Mouse (Mus musculus) neural tube, embryonic 12.5 days (tissue): ENCODE results near the gene Clec9a. TPM values are rescaled to one million over a fixed set of nuclear protein-coding genes. Genes with fewer than 3 reads are reported as not detected.
A peak's percentile ranks its signal among the peaks of the same experiment; 100 is the strongest.

ENCODE experiments used
- ATAC-seq: fragments of 200-750 bp; cut with Nextera tagmentation; 2 replicates; pipeline ENCODE4 v1.8.0; 2017; ENCODE audit warnings: low read depth, mild to moderate bottlenecking, moderate TSS enrichment, moderate library complexity; ENCODE audit not compliant: low FRiP score
- H3K27ac ChIP-seq: fragments of 300-500 bp; sonication (generic); 2 replicates; pipeline ENCODE4 v1.5.1; 2016
- H3K27me3 ChIP-seq: fragments of 300-500 bp; sonication (generic); replicated peaks from 2 replicates; pipeline ENCODE4 v1.6.1; 2016; ENCODE audit warnings: mild to moderate bottlenecking
- H3K36me3 ChIP-seq: fragments of 300-500 bp; sonication (generic); 2 replicates; pipeline ENCODE4 v1.6.1; 2016; ENCODE audit warnings: mild to moderate bottlenecking
- H3K4me1 ChIP-seq: fragments of 300-500 bp; sonication (generic); 2 replicates; pipeline ENCODE4 v1.6.1; 2016
- H3K4me2 ChIP-seq: fragments of 300-500 bp; sonication (generic); replicated peaks from 2 replicates; pipeline ENCODE4 v1.6.1; 2016; ENCODE audit warnings: mild to moderate bottlenecking
- H3K4me3 ChIP-seq: fragments of 300-500 bp; sonication (generic); 2 replicates; pipeline ENCODE4 v1.5.1; 2016
- H3K9ac ChIP-seq: fragments of 300-500 bp; sonication (generic); 2 replicates; pipeline ENCODE4 v1.6.1; 2016; ENCODE audit warnings: mild to moderate bottlenecking
- H3K9me3 ChIP-seq: fragments of 300-500 bp; sonication (generic); 2 replicates; pipeline ENCODE4 v1.6.1; 2016; ENCODE audit warnings: mild to moderate bottlenecking
- WGBS: fragments of 180-500 bp; shearing (Covaris S2); methylation state at CpG from one replicate; pipeline ENCODE4 v1.1.7; 2016; 5-methylcytosine and 5-hydroxymethylcytosine counted together
- polyA plus RNA-seq: library from polyadenylated mRNA; unstranded; fragments of >200 nt; fragmentation: Nextera tagmentation; extraction: Ambion mirVana; gene quantifications from 2 replicates; pipeline ENCODE4 v1.2.1, GENCODE M21; 2016

Gene Clec9a
- polyA plus RNA-seq, 1 experiment from 2014 or later: 0.34 TPM

DNA sequence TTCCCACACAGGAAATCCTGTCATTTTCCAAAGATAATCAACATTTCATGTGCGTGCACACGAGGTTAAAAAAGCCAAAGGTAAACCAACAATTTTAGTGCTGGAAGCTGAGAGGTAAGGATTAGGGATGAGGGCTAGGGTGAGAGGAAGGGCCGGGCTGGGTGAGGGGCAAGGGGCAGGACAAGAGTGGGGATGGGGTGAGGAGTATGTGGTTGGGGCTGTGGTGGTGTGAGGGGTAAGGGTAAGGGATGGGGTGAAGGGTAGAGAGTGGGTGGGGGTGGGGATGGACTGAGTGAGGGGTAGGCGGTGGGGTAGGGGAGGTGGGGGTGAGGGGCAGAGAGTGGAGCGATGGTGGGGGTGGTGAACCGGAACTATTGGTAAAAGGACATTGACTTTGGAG lies 14.9 kb upstream of the Clec9a start:
- Histone ChIP-seq H3K4me2 (no peak overlapping the region), H3K27me3 (no peaks in the 10 kb centered on the region), H3K36me3 (no peaks in the 10 kb centered on the region), H3K4me1 (no peaks in the 10 kb centered on the region), H3K9me3 (no peaks in the 10 kb centered on the region), H3K9ac (no peak overlapping the region), H3K27ac (no peak overlapping the region), H3K4me3 (no peak overlapping the region)
- WGBS: 85% methylated on average over 6 of the region's 6 CpGs
- peak; percentile 75; the same call in 1 of the 2 replicates for ATAC-seq

DNA sequence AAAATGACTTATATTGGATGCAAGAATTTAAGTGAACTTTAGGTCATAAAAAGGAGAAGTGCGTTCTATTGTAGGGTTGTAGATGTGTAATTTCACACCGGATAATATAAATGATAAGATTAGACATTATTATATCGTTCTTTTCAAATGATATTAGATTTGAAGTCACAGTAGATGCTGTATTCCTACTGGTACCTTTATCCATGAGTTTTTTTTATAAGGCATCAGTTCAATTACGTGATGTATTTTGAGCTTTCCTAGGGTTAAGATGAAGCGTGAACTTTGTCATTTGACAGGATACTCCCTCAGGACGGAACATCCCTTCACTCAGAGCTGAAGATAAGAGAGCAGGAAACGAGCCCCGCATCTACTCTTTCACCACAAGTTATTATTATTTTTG lies 11.7 kb upstream of the Clec9a start, which contains the start of gene Clec1b:
Gene Clec1b, plus strand, starts transcription at position 301 of the 400 bp plus-strand sequence.
- Histone ChIP-seq H3K4me3 (no peak within 1 kb of the TSS), H3K27ac (no peak within 1 kb of the TSS), H3K4me2 (no peak within 1 kb of the TSS), H3K4me1 (no peaks in the 10 kb centered on the region), H3K9me3 (no peaks in the 10 kb centered on the region), H3K27me3 (no peaks in the 10 kb centered on the region), H3K36me3 (no peaks in the 10 kb centered on the region), H3K9ac (no peak within 1 kb of the TSS)
- no peak for ATAC-seq
- 87% methylated on average over 8 of the region's 8 CpGs for WGBS

DNA sequence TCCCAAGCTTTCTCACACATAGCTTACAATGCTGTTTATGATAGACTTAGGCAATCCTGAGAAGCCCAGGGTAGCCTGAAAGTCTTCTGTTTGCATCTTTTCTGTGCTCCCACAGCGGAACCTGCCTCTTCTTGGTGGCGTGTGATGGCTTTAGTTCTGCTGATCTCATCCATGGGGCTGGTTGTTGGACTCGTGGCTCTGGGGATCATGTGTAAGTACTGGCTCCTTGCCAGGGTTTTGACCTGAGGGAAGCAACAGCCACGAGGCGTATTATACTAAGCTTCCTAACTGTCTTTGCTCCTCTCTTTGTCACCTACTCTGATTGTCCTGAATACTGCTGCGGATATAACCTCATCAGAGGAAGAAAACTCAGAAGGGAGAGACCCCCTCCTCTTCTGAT lies 8.7 kb upstream of the Clec9a start:
- Histone ChIP-seq H3K9me3 (no peaks in the 10 kb centered on the region), H3K36me3 (no peaks in the 10 kb centered on the region), H3K9ac (no peak overlapping the region), H3K4me2 (no peak overlapping the region), H3K27ac (no peak overlapping the region), H3K4me1 (no peaks in the 10 kb centered on the region), H3K4me3 (no peak overlapping the region), H3K27me3 (no peaks in the 10 kb centered on the region)
- ATAC-seq: no peak
- 77% methylated on average over 6 of the region's 6 CpGs for WGBS

DNA sequence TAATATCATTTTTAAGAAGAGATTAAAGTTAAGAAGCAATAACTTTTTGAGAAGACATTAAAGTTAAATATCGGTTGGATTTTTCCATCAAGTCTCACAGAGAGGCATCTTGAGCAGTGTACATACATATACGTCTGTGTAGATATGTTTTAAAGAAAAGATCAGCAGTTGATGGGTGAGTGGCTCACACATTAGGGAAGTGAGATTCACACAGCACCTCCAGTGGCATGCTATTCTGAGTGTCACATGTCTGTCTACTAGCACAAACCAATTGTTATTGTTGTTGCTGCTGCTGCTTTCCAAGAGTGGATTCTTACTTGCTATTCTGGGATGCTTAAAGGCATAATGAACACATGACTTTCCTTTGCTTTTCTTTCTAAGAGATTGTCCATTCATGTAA lies 6.3 kb upstream of the Clec9a start:
- no peak for ATAC-seq
- Histone ChIP-seq H3K27me3 (no peaks in the 10 kb centered on the region), H3K4me2 (no peak overlapping the region)

DNA sequence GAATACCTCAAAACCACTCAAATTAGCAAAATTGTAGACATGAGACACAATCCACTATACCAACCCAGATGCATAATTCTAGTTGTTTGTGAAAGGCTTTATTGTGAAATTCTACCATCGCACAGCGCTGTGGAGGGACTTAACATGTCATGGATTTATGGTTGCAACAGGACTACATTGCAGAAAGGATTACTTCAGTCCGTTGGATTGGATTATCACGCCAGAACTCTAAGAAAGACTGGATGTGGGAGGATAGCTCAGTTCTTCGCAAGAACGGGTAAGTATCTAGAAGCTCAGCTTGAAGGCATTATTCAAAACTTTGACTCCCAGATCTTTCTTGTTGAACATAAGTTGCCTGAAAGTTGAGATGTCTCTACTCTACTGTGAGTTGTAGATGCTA lies 5.3 kb upstream of the Clec9a start:
- Histone ChIP-seq H3K9ac (no peak overlapping the region), H3K27me3 (no peaks in the 10 kb centered on the region), H3K9me3 (no peaks in the 10 kb centered on the region), H3K27ac (no peak overlapping the region), H3K4me3 (no peak overlapping the region), H3K4me1 (no peaks in the 10 kb centered on the region), H3K4me2 (no peak overlapping the region), H3K36me3 (no peaks in the 10 kb centered on the region)
- ATAC-seq: no peak
- WGBS: 89% methylated on average over 6 of the region's 6 CpGs

More for the DNA sequence above, 6.3 kb upstream of the Clec9a start:
- Histone ChIP-seq H3K4me3 (no peak overlapping the region), H3K27ac (no peak overlapping the region), H3K9ac (no peak overlapping the region), H3K4me1 (no peaks in the 10 kb centered on the region), H3K36me3 (no peaks in the 10 kb centered on the region), H3K9me3 (no peaks in the 10 kb centered on the region)
- 95% methylated on average over 2 of the region's 2 CpGs for WGBS

DNA sequence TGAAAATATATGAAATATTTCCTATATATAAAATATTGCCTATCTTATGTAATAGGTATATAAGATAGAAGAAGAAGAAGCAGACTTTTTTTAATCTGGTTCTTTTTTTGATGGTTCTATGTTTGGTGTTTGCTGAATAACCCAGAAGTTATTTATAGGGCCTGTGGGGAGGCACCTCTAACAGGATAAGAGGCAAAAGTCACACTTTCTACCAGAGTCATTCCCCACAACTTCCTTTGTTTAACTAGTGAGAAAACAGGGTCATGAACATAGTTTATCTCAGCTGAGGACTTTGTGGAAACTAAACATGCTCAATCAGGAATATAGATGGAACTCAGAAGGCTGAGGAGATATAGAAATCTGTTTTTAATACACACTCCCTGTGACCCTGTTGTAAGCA lies 2.7 kb upstream of the Clec9a start:
- no peaks in the 10 kb centered on the region for H3K27me3 ChIP-seq
- no peaks in the 10 kb centered on the region for H3K9me3 ChIP-seq
- H3K4me3 ChIP-seq: no peak overlapping the region
- no peak for ATAC-seq
- H3K4me2 ChIP-seq: no peak overlapping the region
- no peak overlapping the region for H3K9ac ChIP-seq
- H3K4me1 ChIP-seq: no peaks in the 10 kb centered on the region
- no peak overlapping the region for H3K27ac ChIP-seq
- H3K36me3 ChIP-seq: no peaks in the 10 kb centered on the region

DNA sequence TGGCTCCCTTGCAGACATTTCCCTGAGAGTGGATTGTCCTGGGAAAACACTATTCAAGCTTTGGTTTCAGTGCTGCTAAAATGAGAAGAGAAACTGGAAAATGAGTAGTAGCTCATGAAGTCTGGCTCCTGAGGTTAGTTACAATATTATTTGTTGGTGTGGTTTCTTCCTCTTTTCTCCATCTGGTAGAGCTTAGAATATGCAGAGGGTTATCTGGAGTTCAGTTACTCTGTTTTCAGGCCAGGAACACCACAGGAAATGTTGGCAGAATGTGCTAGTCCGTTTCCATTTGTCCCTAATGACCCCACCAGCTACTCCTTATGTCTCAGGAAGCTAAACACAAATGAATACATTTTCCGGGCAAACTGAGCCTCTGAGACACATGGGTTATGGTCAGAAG lies 1.3 kb upstream of the Clec9a start:
- no peak for ATAC-seq
- no peak overlapping the region for H3K27ac ChIP-seq
- H3K36me3 ChIP-seq: no peaks in the 10 kb centered on the region
- no peaks in the 10 kb centered on the region for H3K27me3 ChIP-seq
- H3K9me3 ChIP-seq: no peaks in the 10 kb centered on the region
- 46% methylated on average over 2 of the region's 2 CpGs for WGBS
- no peaks in the 10 kb centered on the region for H3K4me1 ChIP-seq
- no peak overlapping the region for H3K9ac ChIP-seq
- H3K4me3 ChIP-seq: no peak overlapping the region
- no peak overlapping the region for H3K4me2 ChIP-seq

DNA sequence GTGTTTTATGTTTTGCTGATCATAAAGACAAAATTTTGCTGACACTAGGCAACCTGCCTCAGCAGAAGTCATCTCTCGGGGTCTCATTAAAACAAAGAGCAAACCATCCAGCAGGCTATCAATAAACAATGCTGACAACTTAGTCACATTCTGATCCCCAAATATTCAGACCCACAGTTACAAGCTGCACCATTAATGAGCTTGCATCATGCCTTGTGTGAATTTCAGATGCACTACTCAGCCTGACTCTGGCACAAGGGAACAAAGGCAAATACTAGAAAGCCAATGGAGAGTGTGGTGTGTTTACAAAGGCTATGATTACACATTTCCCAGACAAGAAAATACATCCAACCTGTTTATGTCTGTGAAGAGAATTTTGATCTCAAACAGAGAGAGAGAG lies 5.5 kb downstream of the Clec9a start:
- no peak overlapping the region for H3K27ac ChIP-seq
- no peak overlapping the region for H3K4me2 ChIP-seq
- no peaks in the 10 kb centered on the region for H3K4me1 ChIP-seq
- no peak overlapping the region for H3K4me3 ChIP-seq
- H3K9me3 ChIP-seq: no peaks in the 10 kb centered on the region
- no peak for ATAC-seq
- H3K36me3 ChIP-seq: no peaks in the 10 kb centered on the region
- H3K9ac ChIP-seq: no peak overlapping the region
- WGBS: 88% methylated on average over 1 of the region's 1 CpGs
- no peaks in the 10 kb centered on the region for H3K27me3 ChIP-seq

DNA sequence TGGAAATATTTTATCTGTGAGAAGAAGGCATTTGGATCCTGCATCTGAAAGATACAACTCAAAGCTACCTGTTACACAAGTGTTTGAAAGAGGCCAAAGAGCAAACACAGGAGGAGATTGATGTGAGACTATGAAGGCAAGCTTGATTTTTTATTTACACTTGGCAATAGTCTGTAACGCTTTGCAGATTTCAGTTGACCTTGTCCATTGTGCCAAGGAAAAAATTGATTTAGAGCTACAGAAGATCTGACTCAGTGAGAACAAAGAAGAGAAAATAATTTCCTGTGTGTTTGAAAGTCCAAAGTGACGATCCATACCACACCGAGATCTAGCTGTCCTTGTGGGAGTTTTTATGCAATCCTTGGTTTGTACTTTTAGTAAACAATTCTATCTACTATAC lies 13.6 kb downstream of the Clec9a start:
- H3K4me2 ChIP-seq: no peak overlapping the region
- no peak overlapping the region for H3K9ac ChIP-seq
- ATAC-seq: no peak
- H3K27me3 ChIP-seq: no peaks in the 10 kb centered on the region
- H3K27ac ChIP-seq: no peak overlapping the region
- no peaks in the 10 kb centered on the region for H3K9me3 ChIP-seq
- WGBS: 94% methylated on average over 3 of the region's 3 CpGs
- no peaks in the 10 kb centered on the region for H3K36me3 ChIP-seq
- H3K4me1 ChIP-seq: peaks cover 4% of the 10 kb centered on the region; the same call in 1 of the 2 replicates
- no peak overlapping the region for H3K4me3 ChIP-seq

DNA sequence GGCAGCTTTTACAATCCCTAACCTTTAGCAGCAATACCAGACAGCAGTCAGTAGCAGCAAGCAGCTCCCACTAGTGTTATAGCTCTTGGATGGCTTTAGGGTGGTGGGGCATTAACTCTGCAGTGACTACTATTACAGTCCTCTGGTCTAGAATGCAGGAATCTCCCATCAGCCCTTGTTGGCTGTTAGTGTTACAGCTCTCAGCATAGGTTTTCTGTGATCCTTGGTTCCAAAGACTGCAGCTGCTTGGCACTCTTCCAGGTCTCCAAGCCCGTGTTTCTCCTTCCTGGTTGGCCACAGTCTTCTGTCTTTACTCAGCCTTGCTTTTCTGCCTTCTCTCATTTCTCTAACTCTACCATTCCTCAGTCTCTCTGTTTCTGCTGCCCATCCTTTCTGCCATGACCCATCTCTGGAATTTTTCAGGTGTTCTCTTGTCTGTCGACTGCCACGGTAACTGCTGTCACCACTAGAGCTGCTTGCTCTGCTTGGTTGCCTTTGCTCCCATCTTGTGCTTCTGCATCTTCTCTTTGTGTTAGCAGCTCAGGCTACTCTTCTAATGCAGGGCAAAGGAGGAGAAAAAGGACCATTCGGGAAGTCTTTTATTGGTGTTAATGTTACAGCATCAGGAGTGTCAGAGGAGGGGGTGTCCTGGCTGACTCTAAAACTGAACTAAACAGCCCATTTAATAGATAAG lies 14.5 kb downstream of the Clec9a start:
- H3K9ac ChIP-seq: no peak overlapping the region
- no peak overlapping the region for H3K27ac ChIP-seq
- no peaks in the 10 kb centered on the region for H3K9me3 ChIP-seq
- no peaks in the 10 kb centered on the region for H3K36me3 ChIP-seq
- no peak overlapping the region for H3K4me3 ChIP-seq
- no peak overlapping the region for H3K4me2 ChIP-seq
- peak; percentile 51 for ATAC-seq
- WGBS: 73% methylated on average over 4 of the region's 4 CpGs
- peaks cover 4% of the 10 kb centered on the region; the same call in 1 of the 2 replicates for H3K4me1 ChIP-seq
- no peaks in the 10 kb centered on the region for H3K27me3 ChIP-seq

DNA sequence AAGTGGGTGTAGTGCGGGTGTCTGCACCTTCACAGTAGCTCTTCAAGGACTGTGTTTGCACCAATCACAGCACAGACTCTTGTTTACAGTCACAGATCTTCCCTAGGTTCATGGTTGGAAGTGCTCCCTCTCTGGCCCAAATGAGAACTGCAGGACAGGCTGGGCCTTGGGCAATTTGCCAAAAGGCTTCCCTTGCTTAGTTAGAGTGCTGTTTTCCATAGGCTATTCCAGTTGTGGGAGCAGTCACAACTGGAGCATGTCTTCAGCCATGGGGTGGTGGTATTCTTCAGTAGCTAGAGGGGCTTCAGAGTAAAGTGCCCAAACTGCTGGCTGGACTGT lies 15.0 kb downstream of the Clec9a start:
- 12% methylated on average over 1 of the region's 1 CpGs for WGBS
- H3K4me2 ChIP-seq: no peak overlapping the region

DNA sequence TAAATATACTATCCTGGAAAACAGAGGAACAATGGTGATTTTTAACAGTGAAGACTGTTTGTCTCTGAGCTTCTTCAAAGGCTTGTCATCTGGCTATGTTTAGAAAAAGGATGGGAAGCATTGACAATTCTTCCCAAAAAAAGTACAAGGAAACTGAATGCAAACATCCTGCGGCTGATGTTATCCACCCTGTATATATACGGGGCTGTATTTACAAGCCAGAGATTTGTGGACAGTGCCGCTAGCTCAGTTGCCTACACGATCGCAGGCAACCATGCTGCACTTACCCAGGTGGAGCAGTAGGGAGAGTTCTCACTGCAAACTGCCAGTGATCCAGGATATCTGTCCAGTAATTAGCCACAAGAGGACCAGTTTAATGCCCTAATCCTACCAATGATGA lies 16.6 kb downstream of the Clec9a start:
- Histone ChIP-seq H3K27ac (no peak overlapping the region), H3K4me3 (no peak overlapping the region), H3K27me3 (no peaks in the 10 kb centered on the region), H3K9me3 (no peaks in the 10 kb centered on the region), H3K4me2 (no peak overlapping the region), H3K4me1 (peaks cover 4% of the 10 kb centered on the region; the same call in 1 of the 2 replicates), H3K9ac (no peak overlapping the region), H3K36me3 (no peaks in the 10 kb centered on the region)
- ATAC-seq: no peak
- 62% methylated on average over 5 of the region's 5 CpGs for WGBS

More for the DNA sequence above, 15.0 kb downstream of the Clec9a start:
- Histone ChIP-seq H3K27me3 (no peaks in the 10 kb centered on the region), H3K36me3 (no peaks in the 10 kb centered on the region), H3K9ac (no peak overlapping the region), H3K27ac (no peak overlapping the region), H3K4me3 (no peak overlapping the region), H3K9me3 (no peaks in the 10 kb centered on the region), H3K4me1 (peaks cover 4% of the 10 kb centered on the region; the same call in 1 of the 2 replicates)
- peak; percentile 93 for ATAC-seq

DNA sequence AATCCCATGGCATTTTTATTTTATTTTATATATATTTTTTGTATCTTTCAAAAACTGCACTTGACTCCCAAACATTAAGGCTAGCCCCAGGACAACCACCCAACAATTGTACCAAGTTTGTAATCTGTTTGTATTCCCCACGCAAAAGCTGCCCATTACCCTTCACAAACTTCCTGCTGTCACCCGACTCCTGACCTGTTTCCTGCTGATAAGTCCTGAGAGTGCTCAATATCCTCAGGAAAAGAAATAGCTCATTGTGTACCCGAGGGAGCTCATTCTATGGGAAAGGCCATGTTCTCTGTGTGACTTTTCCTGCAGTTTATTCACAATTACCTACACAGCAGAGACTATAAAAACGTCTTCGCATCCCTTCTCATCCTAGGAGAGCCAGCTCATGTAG lies 17.1 kb downstream of the Clec9a start:
- H3K4me3 ChIP-seq: no peak overlapping the region
- no peak overlapping the region for H3K9ac ChIP-seq
- H3K4me2 ChIP-seq: no peak overlapping the region
- H3K27ac ChIP-seq: no peak overlapping the region
- no peak for ATAC-seq
- WGBS: 36% methylated on average over 5 of the region's 5 CpGs
- peaks cover 4% of the 10 kb centered on the region; the same call in 1 of the 2 replicates for H3K4me1 ChIP-seq
- no peaks in the 10 kb centered on the region for H3K36me3 ChIP-seq
- H3K27me3 ChIP-seq: no peaks in the 10 kb centered on the region
- no peaks in the 10 kb centered on the region for H3K9me3 ChIP-seq
